Mouse (Mus musculus) hindbrain, embryonic 13.5 days (tissue): ENCODE data around the gene Tex22. TPM values are rescaled to one million over a fixed set of nuclear protein-coding genes. Genes with fewer than 3 reads are reported as not detected.
A peak's percentile ranks its signal among the peaks of the same experiment; 100 is the strongest.

Experiments
- ATAC-seq: fragments of 200-750 bp; cut with Nextera tagmentation; 2 replicates; pipeline ENCODE4 v1.8.0; 2017; ENCODE audit warnings: moderate TSS enrichment; ENCODE audit not compliant: low FRiP score
- H3K27ac ChIP-seq: fragments of 300-500 bp; sonication (generic); 2 replicates; pipeline ENCODE4 v1.5.1; 2015; ENCODE audit warnings: inconsistent platforms, mild to moderate bottlenecking, moderate library complexity
- H3K27me3 ChIP-seq: fragments of 300-500 bp; sonication (generic); 2 replicates; pipeline ENCODE4 v1.6.1; 2015; ENCODE audit warnings: mild to moderate bottlenecking, inconsistent platforms
- H3K36me3 ChIP-seq: fragments of 300-500 bp; sonication (generic); 2 replicates; pipeline ENCODE4 v1.6.1; 2015; ENCODE audit warnings: mild to moderate bottlenecking, inconsistent platforms
- H3K4me1 ChIP-seq: fragments of 300-500 bp; sonication (generic); replicated peaks from 2 replicates; pipeline ENCODE4 v1.6.1; 2015; ENCODE audit warnings: inconsistent platforms
- H3K4me2 ChIP-seq: fragments of 300-500 bp; sonication (generic); 2 replicates; pipeline ENCODE4 v1.6.1; 2015; ENCODE audit warnings: inconsistent platforms, mild to moderate bottlenecking, moderate library complexity
- H3K4me3 ChIP-seq: fragments of 300-500 bp; sonication (generic); 2 replicates; pipeline ENCODE4 v1.5.1; 2015; ENCODE audit warnings: mild to moderate bottlenecking, inconsistent platforms
- H3K9ac ChIP-seq: fragments of 300-500 bp; sonication (generic); 2 replicates; pipeline ENCODE4 v1.6.1; 2015; ENCODE audit warnings: mild to moderate bottlenecking, inconsistent platforms
- H3K9me3 ChIP-seq: fragments of 300-500 bp; sonication (generic); 2 replicates; pipeline ENCODE4 v1.6.1; 2016; ENCODE audit warnings: inconsistent platforms
- WGBS: fragments of 180-500 bp; shearing (Covaris S2); methylation state at CpG from one replicate; pipeline ENCODE4 v1.1.7; 2015; 5-methylcytosine and 5-hydroxymethylcytosine counted together
- polyA plus RNA-seq: library from polyadenylated mRNA; unstranded; fragments of >200 nt; fragmentation: Nextera tagmentation; extraction: Ambion mirVana; gene quantifications from 2 replicates; pipeline ENCODE4 v1.2.1, GENCODE M21; 2015

Tex22 gene
- polyA plus RNA-seq, result 0.40 TPM in 1 of 2 replicates, not detected in the other

GRCm38 (mm10) chr12:113074329-113075062 lies at the start of gene Tex22:
Gene Tex22 (plus strand): TSS chr12:113074502.
- ATAC-seq, result peak; percentile 93
- peak within 1 kb of the TSS; percentile 47 for H3K4me3 ChIP-seq
- H3K27me3 ChIP-seq, result no peaks in the 10 kb centered on the region
- H3K36me3 ChIP-seq, result peaks cover 29% of the 10 kb centered on the region
- WGBS, result 2% methylated on average over 32 of the region's 32 CpGs
- no peaks in the 10 kb centered on the region for H3K9me3 ChIP-seq
- H3K4me2 ChIP-seq, result peak within 1 kb of the TSS; percentile 88
- H3K27ac ChIP-seq, result peak within 1 kb of the TSS; percentile 96
- H3K9ac ChIP-seq, result peak within 1 kb of the TSS; percentile 76
- H3K4me1 ChIP-seq, result peaks cover 26% of the 10 kb centered on the region

GRCm38 (mm10) chr12:113026557-113026956 lies 47.7 kb upstream of the Tex22 start:
- H3K27ac ChIP-seq, result no peak overlapping the region
- H3K27me3 ChIP-seq, result no peaks in the 10 kb centered on the region
- no peaks in the 10 kb centered on the region for H3K9me3 ChIP-seq
- H3K4me2 ChIP-seq, result no peak overlapping the region
- H3K36me3 ChIP-seq, result peaks cover 26% of the 10 kb centered on the region
- no peak overlapping the region for H3K9ac ChIP-seq
- ATAC-seq, result no peak
- peaks cover 38% of the 10 kb centered on the region for H3K4me1 ChIP-seq
- no peak overlapping the region for H3K4me3 ChIP-seq
- WGBS, result 93% methylated on average over 1 of the region's 1 CpGs

GRCm38 (mm10) chr12:113027495-113027894 lies 46.8 kb upstream of the Tex22 start:
- H3K4me1 ChIP-seq, result peaks cover 45% of the 10 kb centered on the region
- H3K27me3 ChIP-seq, result no peaks in the 10 kb centered on the region
- ATAC-seq, result no peak
- H3K4me3 ChIP-seq, result no peak overlapping the region
- WGBS, result 84% methylated on average over 2 of the region's 2 CpGs
- peak overlapping the region; percentile 72 for H3K27ac ChIP-seq
- H3K9me3 ChIP-seq, result no peaks in the 10 kb centered on the region
- no peak overlapping the region for H3K4me2 ChIP-seq
- H3K9ac ChIP-seq, result no peak overlapping the region
- H3K36me3 ChIP-seq, result peaks cover 25% of the 10 kb centered on the region

- Histone ChIP-seq H3K27ac (peak overlapping the region; percentile 72), H3K9ac (no peak overlapping the region), H3K4me1 (peaks cover 50% of the 10 kb centered on the region), H3K36me3 (peaks cover 23% of the 10 kb centered on the region), H3K4me3 (no peak overlapping the region), H3K4me2 (no peak overlapping the region), H3K27me3 (no peaks in the 10 kb centered on the region), H3K9me3 (no peaks in the 10 kb centered on the region)
- WGBS, result 36% methylated on average over 5 of the region's 5 CpGs
- 0 out of 2 replicates have a peak, but pooled peaks have one; percentile 17 for ATAC-seq
Measured at GRCm38 (mm10) chr12:113028067-113028466, 46.2 kb upstream of the Tex22 start.

GRCm38 (mm10) chr12:113028898-113029297 lies 45.4 kb upstream of the Tex22 start:
- no peak for ATAC-seq
- H3K27me3 ChIP-seq, result no peaks in the 10 kb centered on the region
- 0 out of 2 replicates have a peak overlapping the region, but pooled peaks have one; percentile 19 for H3K9ac ChIP-seq
- H3K27ac ChIP-seq, result peak overlapping the region; percentile 72
- H3K4me3 ChIP-seq, result no peak overlapping the region
- 51% methylated on average over 9 of the region's 9 CpGs for WGBS
- H3K36me3 ChIP-seq, result peaks cover 19% of the 10 kb centered on the region; the same call in 1 of the 2 replicates
- no peak overlapping the region for H3K4me2 ChIP-seq
- peaks cover 58% of the 10 kb centered on the region for H3K4me1 ChIP-seq
- no peaks in the 10 kb centered on the region for H3K9me3 ChIP-seq

GRCm38 (mm10) chr12:113030046-113030445 lies 44.3 kb upstream of the Tex22 start:
- no peak overlapping the region for H3K4me2 ChIP-seq
- H3K4me1 ChIP-seq, result peaks cover 65% of the 10 kb centered on the region
- WGBS, result 79% methylated on average over 4 of the region's 4 CpGs
- H3K9me3 ChIP-seq, result no peaks in the 10 kb centered on the region
- H3K27ac ChIP-seq, result no peak overlapping the region
- no peak overlapping the region for H3K9ac ChIP-seq
- H3K4me3 ChIP-seq, result no peak overlapping the region
- peaks cover 11% of the 10 kb centered on the region; the same call in 1 of the 2 replicates for H3K36me3 ChIP-seq
- no peaks in the 10 kb centered on the region for H3K27me3 ChIP-seq
- no peak for ATAC-seq

GRCm38 (mm10) chr12:113030993-113031392 lies 43.3 kb upstream of the Tex22 start:
- H3K36me3 ChIP-seq, result peaks cover 2% of the 10 kb centered on the region; the same call in 1 of the 2 replicates
- no peak overlapping the region for H3K27ac ChIP-seq
- H3K4me3 ChIP-seq, result no peak overlapping the region
- no peak for ATAC-seq
- H3K27me3 ChIP-seq, result no peaks in the 10 kb centered on the region
- H3K9me3 ChIP-seq, result no peaks in the 10 kb centered on the region
- 91% methylated on average over 9 of the region's 9 CpGs for WGBS
- peaks cover 65% of the 10 kb centered on the region for H3K4me1 ChIP-seq
- no peak overlapping the region for H3K4me2 ChIP-seq
- H3K9ac ChIP-seq, result no peak overlapping the region

GRCm38 (mm10) chr12:113031441-113031840 lies 42.9 kb upstream of the Tex22 start:
- H3K4me2 ChIP-seq, result no peak overlapping the region
- no peaks in the 10 kb centered on the region; the same call in 1 of the 2 replicates for H3K36me3 ChIP-seq
- peaks cover 65% of the 10 kb centered on the region for H3K4me1 ChIP-seq
- H3K9me3 ChIP-seq, result no peaks in the 10 kb centered on the region
- ATAC-seq, result no peak
- H3K27me3 ChIP-seq, result no peaks in the 10 kb centered on the region
- no peak overlapping the region for H3K4me3 ChIP-seq
- H3K27ac ChIP-seq, result no peak overlapping the region
- no peak overlapping the region for H3K9ac ChIP-seq
- 88% methylated on average over 6 of the region's 6 CpGs for WGBS

- peak; percentile 34; the same call in 1 of the 2 replicates for ATAC-seq
Measured at GRCm38 (mm10) chr12:113032296-113033250, 41.7 kb upstream of the Tex22 start.

GRCm38 (mm10) chr12:113035093-113035492 lies 39.2 kb upstream of the Tex22 start:
- no peaks in the 10 kb centered on the region for H3K27me3 ChIP-seq
- H3K36me3 ChIP-seq, result no peaks in the 10 kb centered on the region
- no peak overlapping the region for H3K4me3 ChIP-seq
- no peak overlapping the region for H3K27ac ChIP-seq
- peaks cover 40% of the 10 kb centered on the region for H3K4me1 ChIP-seq
- no peak overlapping the region for H3K4me2 ChIP-seq
- H3K9ac ChIP-seq, result no peak overlapping the region
- H3K9me3 ChIP-seq, result no peaks in the 10 kb centered on the region
- no peak for ATAC-seq
- WGBS, result 80% methylated on average over 2 of the region's 2 CpGs

More at GRCm38 (mm10) chr12:113032296-113033250, 41.7 kb upstream of the Tex22 start:
- no peaks in the 10 kb centered on the region for H3K27me3 ChIP-seq
- H3K4me1 ChIP-seq, result peaks cover 58% of the 10 kb centered on the region
- H3K27ac ChIP-seq, result peak overlapping the region; percentile 76
- WGBS, result 59% methylated on average over 11 of the region's 11 CpGs
- no peak overlapping the region for H3K4me2 ChIP-seq
- no peak overlapping the region for H3K4me3 ChIP-seq
- H3K36me3 ChIP-seq, result no peaks in the 10 kb centered on the region; the same call in 1 of the 2 replicates
- H3K9me3 ChIP-seq, result no peaks in the 10 kb centered on the region
- peak overlapping the region; percentile 59 for H3K9ac ChIP-seq

GRCm38 (mm10) chr12:113036996-113037395 lies 37.3 kb upstream of the Tex22 start:
- no peak overlapping the region for H3K27ac ChIP-seq
- H3K36me3 ChIP-seq, result no peaks in the 10 kb centered on the region
- no peak overlapping the region for H3K4me2 ChIP-seq
- 94% methylated on average over 4 of the region's 4 CpGs for WGBS
- H3K9me3 ChIP-seq, result no peaks in the 10 kb centered on the region
- H3K4me3 ChIP-seq, result no peak overlapping the region
- no peak for ATAC-seq
- H3K9ac ChIP-seq, result no peak overlapping the region
- H3K4me1 ChIP-seq, result peaks cover 52% of the 10 kb centered on the region
- H3K27me3 ChIP-seq, result no peaks in the 10 kb centered on the region

- H3K36me3 ChIP-seq, result no peaks in the 10 kb centered on the region
- no peak overlapping the region for H3K9ac ChIP-seq
- no peaks in the 10 kb centered on the region for H3K27me3 ChIP-seq
- H3K4me1 ChIP-seq, result peaks cover 43% of the 10 kb centered on the region
- 95% methylated on average over 4 of the region's 4 CpGs for WGBS
- ATAC-seq, result no peak
- no peak overlapping the region for H3K4me2 ChIP-seq
- no peak overlapping the region for H3K4me3 ChIP-seq
- H3K9me3 ChIP-seq, result no peaks in the 10 kb centered on the region
- no peak overlapping the region for H3K27ac ChIP-seq
Measured at GRCm38 (mm10) chr12:113038414-113038813, 35.9 kb upstream of the Tex22 start.
